Mouse (Mus musculus): ENCODE measurements around the gene Psma7. TPM values are rescaled to one million over a fixed set of nuclear protein-coding genes. Genes with fewer than 3 reads are reported as not detected.

Gene Psma7
- polyA plus RNA-seq, 1 experiment from 2014 or later, result 423 TPM

DNA sequence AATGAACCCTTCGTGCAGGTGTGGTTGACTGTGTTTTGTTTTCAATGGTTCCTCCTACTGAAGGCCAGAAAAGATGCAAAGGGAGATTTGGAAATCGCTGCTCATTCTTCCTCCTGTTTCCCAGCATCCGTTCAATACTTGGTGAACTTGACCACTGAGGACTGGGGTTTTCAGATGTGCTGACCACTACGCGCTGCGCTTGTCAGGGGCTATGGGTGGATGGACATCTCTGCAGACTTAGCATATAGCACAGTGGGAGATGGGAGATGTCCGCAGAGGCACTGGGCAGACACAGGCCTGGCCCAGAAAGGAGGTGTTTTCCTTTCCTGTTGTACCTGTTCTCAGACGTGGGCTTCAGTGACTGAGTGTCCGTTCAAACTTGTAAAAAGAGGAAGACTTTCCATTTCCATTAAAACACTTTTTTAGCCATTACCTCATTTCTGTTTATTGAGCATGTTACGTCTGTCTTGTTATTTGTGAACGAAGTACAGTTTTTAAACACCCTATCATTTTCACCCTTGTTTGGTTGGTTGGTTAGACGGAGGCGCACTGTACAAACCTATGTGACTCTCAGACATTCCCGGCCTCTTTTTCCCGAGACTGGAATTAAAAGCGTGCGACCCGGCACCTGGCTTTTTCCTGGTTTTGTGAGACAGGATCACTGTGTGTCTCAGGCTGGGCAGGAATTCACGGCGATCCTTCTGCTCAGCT lies 27.7 kb upstream of the Psma7 start:
- Histone ChIP-seq H3K4me2 (replicated peaks; ENCODE audit: low read depth) (peak overlapping the region; percentile 84), H3K27me3 (replicated peaks; ENCODE audit: control insufficient read depth, insufficient read depth, low read length) (no peaks in the 10 kb centered on the region), H3K4me1 (replicated peaks; ENCODE audit: control insufficient read depth, insufficient read depth, low read length) (peaks cover 4% of the 10 kb centered on the region), H3K36me3 (ENCODE audit: control insufficient read depth, insufficient read depth) (peaks cover 9% of the 10 kb centered on the region; the same call in 1 of the 2 replicates), H3K9ac (ENCODE audit: low read depth, low read length) (peak overlapping the region; percentile 53), H3K4me3 (ENCODE audit: low read depth, low read length) (peak overlapping the region; percentile 63), H3K9me3 (ENCODE audit: control insufficient read depth) (no peaks in the 10 kb centered on the region), H3K27ac (ENCODE audit: low read depth, low read length) (peak overlapping the region; percentile 82)
- ATAC-seq, result peak; percentile 46
- no peak for TF ChIP-seq CTCF (IDR thresholded peaks at IDR 0.05; ENCODE audit: low read depth)
- 31% methylated on average over 20 of the region's 20 CpGs for WGBS

GRCm38 (mm10) chr2:180063338-180064131 lies 21.3 kb upstream of the Psma7 start:
- Histone ChIP-seq H3K27me3 (replicated peaks; ENCODE audit: control insufficient read depth, insufficient read depth, low read length) (no peaks in the 10 kb centered on the region), H3K4me2 (replicated peaks; ENCODE audit: low read depth) (no peak overlapping the region), H3K9ac (ENCODE audit: low read depth, low read length) (no peak overlapping the region), H3K27ac (ENCODE audit: low read depth, low read length) (no peak overlapping the region), H3K4me1 (replicated peaks; ENCODE audit: control insufficient read depth, insufficient read depth, low read length) (no peaks in the 10 kb centered on the region), H3K9me3 (ENCODE audit: control insufficient read depth) (no peaks in the 10 kb centered on the region), H3K36me3 (ENCODE audit: control insufficient read depth, insufficient read depth) (peaks cover 44% of the 10 kb centered on the region), H3K4me3 (ENCODE audit: low read depth, low read length) (no peak overlapping the region)
- ATAC-seq, result no peak
- no peak for TF ChIP-seq CTCF (IDR thresholded peaks at IDR 0.05; ENCODE audit: low read depth)
- WGBS, result 95% methylated on average over 11 of the region's 11 CpGs

GRCm38 (mm10) chr2:180053001-180053400 lies 10.8 kb upstream of the Psma7 start:
- no peak for ATAC-seq
- no peak for TF ChIP-seq CTCF (IDR thresholded peaks at IDR 0.05; ENCODE audit: low read depth)
- no peak overlapping the region for H3K4me2 ChIP-seq (replicated peaks; ENCODE audit: low read depth)
- no peak overlapping the region for H3K27ac ChIP-seq (ENCODE audit: low read depth, low read length)
- no peaks in the 10 kb centered on the region for H3K9me3 ChIP-seq (ENCODE audit: control insufficient read depth)
- 97% methylated on average over 9 of the region's 9 CpGs for WGBS
- no peak overlapping the region for H3K9ac ChIP-seq (ENCODE audit: low read depth, low read length)
- H3K4me3 ChIP-seq (ENCODE audit: low read depth, low read length), result no peak overlapping the region
- H3K27me3 ChIP-seq (replicated peaks; ENCODE audit: control insufficient read depth, insufficient read depth, low read length), result no peaks in the 10 kb centered on the region
- H3K36me3 ChIP-seq (ENCODE audit: control insufficient read depth, insufficient read depth), result peaks cover 33% of the 10 kb centered on the region
- no peaks in the 10 kb centered on the region for H3K4me1 ChIP-seq (replicated peaks; ENCODE audit: control insufficient read depth, insufficient read depth, low read length)

DNA sequence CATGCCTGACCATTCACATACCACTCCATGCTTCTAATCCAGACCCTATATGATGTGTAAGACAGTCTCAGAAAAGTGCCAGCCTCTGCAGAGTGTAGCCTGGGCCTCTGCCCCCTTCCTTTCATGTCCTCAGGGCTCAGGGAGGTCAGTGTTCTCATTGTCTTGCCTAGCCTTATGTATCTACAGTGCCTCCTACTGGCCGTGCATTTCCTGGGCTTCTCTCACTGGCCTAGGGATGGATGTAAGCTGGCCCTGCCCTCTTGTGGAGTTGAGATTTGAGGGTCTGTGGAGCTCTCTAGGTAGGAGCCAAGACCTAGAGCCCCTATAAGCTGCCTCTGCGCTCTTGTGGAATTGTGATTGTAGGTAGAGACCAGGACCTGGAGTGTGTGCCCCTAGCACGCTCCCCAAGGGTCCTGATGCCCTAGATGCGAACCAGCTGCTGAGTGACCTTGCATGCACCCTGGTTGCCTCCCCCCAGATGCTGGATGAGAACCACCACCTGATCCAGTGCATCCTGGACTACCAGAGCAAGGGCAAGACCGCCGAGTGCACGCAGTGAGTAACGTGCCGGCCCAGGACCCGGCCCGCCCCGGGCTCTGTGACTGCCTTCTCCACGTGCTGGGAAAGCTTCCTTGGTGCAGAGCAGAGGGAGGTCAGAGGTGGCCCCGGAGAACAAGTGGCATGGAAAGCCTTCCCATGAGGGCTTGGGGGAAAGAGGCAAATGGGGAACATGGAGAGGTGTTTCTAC lies 9.9 kb upstream of the Psma7 start:
- peaks cover 25% of the 10 kb centered on the region for H3K36me3 ChIP-seq (ENCODE audit: control insufficient read depth, insufficient read depth)
- no peak for ATAC-seq
- H3K27ac ChIP-seq (ENCODE audit: low read depth, low read length), result no peak overlapping the region
- no peak overlapping the region for H3K4me2 ChIP-seq (replicated peaks; ENCODE audit: low read depth)
- H3K9ac ChIP-seq (ENCODE audit: low read depth, low read length), result no peak overlapping the region
- TF ChIP-seq CTCF (IDR thresholded peaks at IDR 0.05; ENCODE audit: low read depth), result peak; percentile 64
- WGBS, result 91% methylated on average over 14 of the region's 14 CpGs
- H3K4me3 ChIP-seq (ENCODE audit: low read depth, low read length), result no peak overlapping the region
- H3K4me1 ChIP-seq (replicated peaks; ENCODE audit: control insufficient read depth, insufficient read depth, low read length), result no peaks in the 10 kb centered on the region
- H3K9me3 ChIP-seq (ENCODE audit: control insufficient read depth), result no peaks in the 10 kb centered on the region
- no peaks in the 10 kb centered on the region for H3K27me3 ChIP-seq (replicated peaks; ENCODE audit: control insufficient read depth, insufficient read depth, low read length)

DNA sequence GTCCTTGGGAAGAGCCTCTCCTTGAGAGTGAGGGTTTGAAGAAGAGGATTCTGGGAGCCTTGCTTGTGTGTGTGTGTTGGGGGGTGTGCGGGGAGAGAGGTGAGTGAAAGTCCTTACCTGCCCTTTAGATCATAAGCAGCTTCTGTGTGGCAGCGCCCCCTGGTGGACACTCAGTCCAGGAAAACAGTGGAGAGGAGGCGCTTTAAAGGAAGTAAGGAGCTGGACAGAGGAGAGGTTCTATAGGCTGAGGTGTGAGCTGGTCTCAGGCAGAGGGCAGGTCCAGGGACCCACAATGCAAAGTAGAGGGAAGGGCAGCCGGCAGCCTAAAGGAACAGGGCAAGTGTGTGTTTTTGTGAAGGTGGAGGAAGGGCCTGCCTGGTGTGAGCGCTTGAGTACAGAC lies 8.8 kb upstream of the Psma7 start:
- peak; percentile 44 for ATAC-seq
- 20% methylated on average over 5 of the region's 5 CpGs for WGBS
- no peak overlapping the region for H3K4me2 ChIP-seq (replicated peaks; ENCODE audit: low read depth)
- H3K9me3 ChIP-seq (ENCODE audit: control insufficient read depth), result no peaks in the 10 kb centered on the region
- no peak overlapping the region for H3K27ac ChIP-seq (ENCODE audit: low read depth, low read length)
- H3K4me3 ChIP-seq (ENCODE audit: low read depth, low read length), result no peak overlapping the region
- peak; percentile 96 for TF ChIP-seq CTCF (IDR thresholded peaks at IDR 0.05; ENCODE audit: low read depth)
- peaks cover 15% of the 10 kb centered on the region for H3K36me3 ChIP-seq (ENCODE audit: control insufficient read depth, insufficient read depth)
- no peak overlapping the region for H3K9ac ChIP-seq (ENCODE audit: low read depth, low read length)
- H3K4me1 ChIP-seq (replicated peaks; ENCODE audit: control insufficient read depth, insufficient read depth, low read length), result no peaks in the 10 kb centered on the region
- H3K27me3 ChIP-seq (replicated peaks; ENCODE audit: control insufficient read depth, insufficient read depth, low read length), result no peaks in the 10 kb centered on the region

Measured in intestine, postnatal 0 days (tissue).